In genomic region chr15:89605822-89606570, GRCm38 (mm10) we compare ENCODE assay signal across 18 mouse cellular contexts. TPM values are rescaled to one million over a fixed set of nuclear protein-coding genes. Genes with fewer than 3 reads are reported as not detected.
A peak's percentile ranks its signal among the peaks of the same experiment; 100 is the strongest.
DNase-seq lines count a peak whose midpoint lies in the region; ATAC-seq and TF ChIP-seq lines count a peak whose summit lies in the region.
"Had no signal": no experiment of that assay in that cellular context is flagged by ENCODE, and none has a peak within 500 bp of the region (broad histone marks: within the 10 kb centered on the region; RNA-seq: fewer than 3 reads in every experiment).

No protein-coding gene starts in this region.

- no peak overlapping the region for H3K4me2 ChIP-seq in embryonic facial prominence, embryonic 14.5 days (ENCODE audit: low read depth, low read length)
- H3K4me2 ChIP-seq: limb, embryonic 15.5 days had no signal

- H3K9me3 ChIP-seq in embryonic facial prominence, embryonic 14.5 days (ENCODE audit: control insufficient read depth, low read length), result no peaks in the 10 kb centered on the region
- H3K9me3 ChIP-seq in embryonic facial prominence, embryonic 10.5 days, result no peaks in the 10 kb centered on the region
- H3K9me3 ChIP-seq: forebrain, embryonic 10.5 days; limb, embryonic 15.5 days had no signal

- 68% methylated on average over 12 of the region's 12 CpGs for WGBS in embryonic facial prominence, embryonic 14.5 days
- WGBS in embryonic facial prominence, embryonic 10.5 days, result 83% methylated on average over 12 of the region's 12 CpGs

- peak; percentile 30 for DNase-seq in embryonic facial prominence, embryonic 14.5 days (ENCODE audit: low spot score)
- DNase-seq in embryonic facial prominence, embryonic 10.5 days (ENCODE audit: low spot score), result no peak
- DNase-seq in left cerebral cortex, adult 2 months (ENCODE audit: extremely low spot score in 1 of 2, low spot score in 2 of 2), result no peak
- no peak for DNase-seq in left cerebral cortex, postnatal 25 days (ENCODE audit: low spot score in 2 of 2)
- DNase-seq in 416B (ENCODE audit: low read depth) (peak; percentile 60), ZHBTc4 (ENCODE audit: low read depth, low spot score) (peak; percentile 23)
- DNase-seq in lung, adult 18-20 months, result no peak
- DNase-seq: adrenal gland, postnatal 25 days; cerebellum, adult 11 months; gastrocnemius, postnatal 36 days; kidney, postnatal 10 days; lung, postnatal 36 days; thymus, postnatal 36 days had no signal

- no peaks in the 10 kb centered on the region for H3K36me3 ChIP-seq in embryonic facial prominence, embryonic 14.5 days (ENCODE audit: control insufficient read depth, insufficient read depth, low read length)
- no peaks in the 10 kb centered on the region for H3K36me3 ChIP-seq in embryonic facial prominence, embryonic 10.5 days (replicated peaks)
- H3K36me3 ChIP-seq: forebrain, embryonic 10.5 days; limb, embryonic 15.5 days had no signal

- H3K4me3 ChIP-seq in embryonic facial prominence, embryonic 14.5 days (ENCODE audit: low read depth, low read length), result no peak overlapping the region
- H3K4me3 ChIP-seq in embryonic facial prominence, embryonic 10.5 days, result no peak overlapping the region
- no peak overlapping the region for H3K4me3 ChIP-seq in left cerebral cortex, adult 2 months
- H3K4me3 ChIP-seq: forebrain, embryonic 10.5 days; limb, embryonic 15.5 days had no signal

- no peaks in the 10 kb centered on the region for H3K4me1 ChIP-seq in embryonic facial prominence, embryonic 14.5 days (ENCODE audit: control insufficient read depth, insufficient read depth, low read length)
- H3K4me1 ChIP-seq in embryonic facial prominence, embryonic 10.5 days, result no peaks in the 10 kb centered on the region
- H3K4me1 ChIP-seq: forebrain, embryonic 10.5 days; limb, embryonic 15.5 days had no signal

- TF ChIP-seq CTCF in left cerebral cortex, adult 2 months (IDR thresholded peaks at IDR 0.05), result peak; percentile 40

- no peaks in the 10 kb centered on the region for H3K27me3 ChIP-seq in embryonic facial prominence, embryonic 14.5 days (replicated peaks; ENCODE audit: control insufficient read depth, insufficient read depth, low read length)
- H3K27me3 ChIP-seq in embryonic facial prominence, embryonic 10.5 days (replicated peaks; ENCODE audit: low read depth, poor library complexity, severe bottlenecking), result no peaks in the 10 kb centered on the region
- H3K27me3 ChIP-seq: limb, embryonic 15.5 days had no signal

- H3K9ac ChIP-seq in embryonic facial prominence, embryonic 14.5 days (ENCODE audit: low read depth, low read length), result no peak overlapping the region
- H3K9ac ChIP-seq: limb, embryonic 15.5 days had no signal

- intact Hi-C loops in left cerebral cortex, adult 2 months (cut with DNase I), result loop anchor here (10.0 kb wide), 1 partner anchor 1319 kb away; no protein-coding TSS in a partner anchor
- intact Hi-C loops in left cerebral cortex, postnatal 25 days (cut with DNase I), result loop anchor here (10.0 kb wide), 1 partner anchor 1319 kb away; no protein-coding TSS in a partner anchor

- ATAC-seq in embryonic facial prominence, embryonic 14.5 days (ENCODE audit: low read depth), result no peak
- ATAC-seq in monocyte, adult 5-6 weeks (replicated peaks; ENCODE audit: insufficient number of reproducible peaks, low FRiP score, low TSS enrichment, poor library complexity, severe bottlenecking), result no peak

- no peak overlapping the region for H3K27ac ChIP-seq in embryonic facial prominence, embryonic 14.5 days (replicated peaks; ENCODE audit: low read depth, low read length)
- H3K27ac ChIP-seq in embryonic facial prominence, embryonic 10.5 days (replicated peaks), result no peak overlapping the region
- H3K27ac ChIP-seq in left cerebral cortex, adult 2 months, result no peak overlapping the region
- H3K27ac ChIP-seq: forebrain, embryonic 10.5 days; limb, embryonic 15.5 days had no signal

RNA-seq across cellular contexts. Expression of gene Rabl2, which starts 14.3 kb away (rescaled TPM):
- 44.4 and 45.7 TPM in 2 replicates for polyA plus RNA-seq in embryonic facial prominence, embryonic 14.5 days (2014; fragmentation: Nextera tagmentation; extraction: Ambion mirVana)
- 70.3 and 74.6 TPM in 2 replicates for polyA plus RNA-seq in embryonic facial prominence, embryonic 10.5 days (2016; fragmentation: Nextera tagmentation; extraction: Ambion mirVana)
- total RNA-seq in left cerebral cortex, adult 2 months (2021), result 10 to 100 TPM; 35.7 to 44.6 TPM
- total RNA-seq in left cerebral cortex, postnatal 25 days (2021), result 10 to 100 TPM; 36.9 to 37.1 TPM
- total RNA-seq in monocyte, adult 5-6 weeks (2017), result 0.87 to 1.2 TPM in 2 of 3 replicates, not detected in the other

RNA-seq across cellular contexts. Expression of gene Acr, which starts 37.9 kb away (rescaled TPM):
- 0.22 and 0.38 TPM in 2 replicates for polyA plus RNA-seq in embryonic facial prominence, embryonic 14.5 days (2014; fragmentation: Nextera tagmentation; extraction: Ambion mirVana)
- polyA plus RNA-seq in embryonic facial prominence, embryonic 10.5 days (2016; fragmentation: Nextera tagmentation; extraction: Ambion mirVana), result 0.18 TPM in 1 of 2 replicates, not detected in the other
- 1 to 10 TPM in 1 of 2 experiments, under 1 TPM in 1; 0.58 to 1.7 TPM for total RNA-seq in left cerebral cortex, adult 2 months (2021)
- total RNA-seq in left cerebral cortex, postnatal 25 days (2021), result 1 to 10 TPM; 1.1 to 1.5 TPM
- 0.85 TPM in 1 of 3 replicates, not detected in the others for total RNA-seq in monocyte, adult 5-6 weeks (2017)
- polyA plus RNA-seq: C2C12; embryonic facial prominence, embryonic 11.5 days; limb, embryonic 15.5 days had no signal

Comparison
In these comparisons a context has a peak if more than half of its experiments do, and no peak if none do; other contexts are left out.
1. DNase-seq: peak in embryonic facial prominence, embryonic 14.5 days (single experiment), 416B (single experiment) and ZHBTc4 (single experiment); none in embryonic facial prominence, embryonic 10.5 days (single experiment), left cerebral cortex, adult 2 months (0 of 2), left cerebral cortex, postnatal 25 days (0 of 2) and lung, adult 18-20 months (0 of 2).
2. RNA of gene Rabl2, which starts 14.3 kb away (total RNA-seq): 35.7 to 44.6 TPM in left cerebral cortex, adult 2 months and 36.9 to 37.1 TPM in left cerebral cortex, postnatal 25 days; 0.87 to 1.2 TPM in monocyte, adult 5-6 weeks; every median in the first group is over 10 times any median in the second.